Mouse (Mus musculus) liver, embryonic 12.5 days (tissue): Measurements from ENCODE around the gene Mrpl35. TPM values are rescaled to one million over a fixed set of nuclear protein-coding genes. Genes with fewer than 3 reads are reported as not detected.
A peak's percentile ranks its signal among the peaks of the same experiment; 100 is the strongest.
"Not testable (repeated sequence)": the region's sequence is repeated elsewhere in the genome, so short reads cannot be mapped to it uniquely, and the experiment has no call there.

Source experiments
- ATAC-seq: fragments of 200-750 bp; cut with Nextera tagmentation; 2 replicates; pipeline ENCODE4 v1.8.0; 2017; ENCODE audit warnings: moderate number of reproducible peaks, mild to moderate bottlenecking, moderate library complexity
- H3K27ac ChIP-seq: fragments of 300-500 bp; sonication (generic); 2 replicates; pipeline ENCODE4 v1.5.1; 2016; ENCODE audit warnings: mild to moderate bottlenecking
- H3K27me3 ChIP-seq: fragments of 300-500 bp; sonication (generic); replicated peaks from 2 replicates; pipeline ENCODE4 v1.6.1; 2016; ENCODE audit warnings: mild to moderate bottlenecking, moderate library complexity
- H3K36me3 ChIP-seq: fragments of 300-500 bp; sonication (generic); 2 replicates; pipeline ENCODE4 v1.6.1; 2016; ENCODE audit warnings: mild to moderate bottlenecking, moderate library complexity
- H3K4me1 ChIP-seq: fragments of 300-500 bp; sonication (generic); 2 replicates; pipeline ENCODE4 v1.6.1; 2016
- H3K4me2 ChIP-seq: fragments of 300-500 bp; sonication (generic); 2 replicates; pipeline ENCODE4 v1.6.1; 2016; ENCODE audit warnings: mild to moderate bottlenecking, moderate library complexity
- H3K4me3 ChIP-seq: fragments of 300-500 bp; sonication (generic); 2 replicates; pipeline ENCODE4 v1.5.1; 2016; ENCODE audit warnings: mild to moderate bottlenecking, moderate library complexity
- H3K9ac ChIP-seq: fragments of 300-500 bp; sonication (generic); 2 replicates; pipeline ENCODE4 v1.6.1; 2016; ENCODE audit warnings: mild to moderate bottlenecking, moderate library complexity
- H3K9me3 ChIP-seq: fragments of 300-500 bp; sonication (generic); replicated peaks from 2 replicates; pipeline ENCODE4 v1.6.1; 2016; ENCODE audit warnings: mild to moderate bottlenecking, moderate library complexity
- WGBS: fragments of 180-500 bp; shearing (Covaris S2); methylation state at CpG from one replicate; pipeline ENCODE4 v1.1.7; 2016; ENCODE audit not compliant: insufficient replicate concordance; 5-methylcytosine and 5-hydroxymethylcytosine counted together
- polyA plus RNA-seq: library from polyadenylated mRNA; unstranded; fragments of >200 nt; fragmentation: Nextera tagmentation; extraction: Ambion mirVana; gene quantifications from 2 replicates; pipeline ENCODE4 v1.2.1, GENCODE M21; 2016

Mrpl35 gene
- 81.6 and 82.7 TPM in 2 replicates for polyA plus RNA-seq

GRCm38 (mm10) chr6:71826869-71827268 lies at the start of gene Mrpl35:
TSS of gene Mrpl35 (minus strand) at chr6:71826969.
- Histone ChIP-seq H3K27ac (no peak within 1 kb of the TSS), H3K4me2 (no peak within 1 kb of the TSS), H3K9me3 (no peaks in the 10 kb centered on the region), H3K9ac (no peak within 1 kb of the TSS), H3K4me3 (no peak within 1 kb of the TSS), H3K4me1 (peaks cover 29% of the 10 kb centered on the region), H3K36me3 (no peaks in the 10 kb centered on the region), H3K27me3 (peaks cover 4% of the 10 kb centered on the region; the same call in 1 of the 2 replicates)
- no peak for ATAC-seq
- WGBS, result 32% methylated on average over 1 of the region's 1 CpGs

- no peak for ATAC-seq
- 85% methylated on average over 9 of the region's 9 CpGs for WGBS
- H3K36me3 ChIP-seq, result peaks cover 93% of the 10 kb centered on the region
- H3K4me1 ChIP-seq, result no peaks in the 10 kb centered on the region
- no peak overlapping the region for H3K9ac ChIP-seq
- H3K4me3 ChIP-seq, result no peak overlapping the region
- no peaks in the 10 kb centered on the region for H3K9me3 ChIP-seq
- no peaks in the 10 kb centered on the region for H3K27me3 ChIP-seq
- H3K4me2 ChIP-seq, result no peak overlapping the region
- H3K27ac ChIP-seq, result no peak overlapping the region
Observed at GRCm38 (mm10) chr6:71871396-71871795, 44.6 kb upstream of the Mrpl35 start.

DNA sequence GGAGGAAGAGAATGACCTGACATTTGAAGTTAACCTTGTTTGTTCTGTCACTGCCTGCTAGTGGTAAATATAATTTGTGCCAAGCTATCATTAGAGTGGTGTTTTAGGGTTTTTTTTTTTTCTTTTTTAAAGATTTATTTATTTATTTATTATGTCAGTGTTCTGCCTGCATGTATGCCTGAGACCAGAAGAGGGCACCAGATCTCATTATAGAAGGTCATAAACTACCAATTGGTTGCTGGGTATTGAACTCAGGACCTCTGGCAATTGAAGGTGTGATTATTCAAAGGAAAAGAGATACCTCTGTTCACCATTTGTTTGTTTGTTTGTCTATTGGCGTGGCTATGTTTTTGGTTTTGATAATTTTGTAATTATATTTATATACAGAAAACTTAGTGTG lies 42.0 kb upstream of the Mrpl35 start:
- peaks cover 93% of the 10 kb centered on the region for H3K36me3 ChIP-seq
- WGBS, result 77% methylated on average over 1 of the region's 1 CpGs

GRCm38 (mm10) chr6:71867751-71868150 lies 41.0 kb upstream of the Mrpl35 start:
- H3K27me3 ChIP-seq, result no peaks in the 10 kb centered on the region
- no peak overlapping the region for H3K27ac ChIP-seq
- no peak overlapping the region for H3K9ac ChIP-seq
- ATAC-seq, result no peak
- H3K4me1 ChIP-seq, result no peaks in the 10 kb centered on the region
- no peak overlapping the region for H3K4me2 ChIP-seq
- peaks cover 93% of the 10 kb centered on the region for H3K36me3 ChIP-seq
- WGBS, result 89% methylated on average over 2 of the region's 2 CpGs
- H3K9me3 ChIP-seq, result no peaks in the 10 kb centered on the region
- no peak overlapping the region for H3K4me3 ChIP-seq

More for the DNA sequence above, 42.0 kb upstream of the Mrpl35 start:
- Histone ChIP-seq H3K27me3 (no peaks in the 10 kb centered on the region), H3K27ac (no peak overlapping the region), H3K9ac (no peak overlapping the region), H3K4me2 (no peak overlapping the region), H3K9me3 (no peaks in the 10 kb centered on the region), H3K4me1 (no peaks in the 10 kb centered on the region), H3K4me3 (no peak overlapping the region)
- no peak for ATAC-seq

DNA sequence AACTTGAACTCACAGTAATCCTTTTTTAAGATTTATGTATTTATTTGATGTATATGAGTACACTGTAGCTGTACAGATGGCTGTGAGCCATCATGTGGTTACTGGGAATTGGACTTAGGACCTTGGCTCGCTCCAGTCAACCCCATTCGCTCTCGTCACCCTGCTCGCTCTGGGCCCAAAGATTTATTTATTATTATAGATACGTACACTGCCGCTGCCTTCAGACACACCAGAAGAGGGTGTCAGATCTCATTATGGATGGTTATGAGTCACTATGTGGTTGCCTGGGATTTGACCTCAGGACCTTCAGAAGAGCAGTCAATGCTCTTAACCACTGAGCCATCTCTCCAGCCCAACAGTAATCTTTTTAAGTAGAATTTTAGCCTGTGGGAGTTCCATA lies 20.1 kb upstream of the Mrpl35 start:
- not testable (repeated sequence) for H3K27me3 ChIP-seq, H3K4me1 ChIP-seq, H3K4me3 ChIP-seq, ATAC-seq, H3K27ac ChIP-seq, H3K9ac ChIP-seq, H3K9me3 ChIP-seq, H3K4me2 ChIP-seq
- H3K36me3 ChIP-seq, result peaks cover 75% of the 10 kb centered on the region
- WGBS, result 87% methylated on average over 6 of the region's 6 CpGs

DNA sequence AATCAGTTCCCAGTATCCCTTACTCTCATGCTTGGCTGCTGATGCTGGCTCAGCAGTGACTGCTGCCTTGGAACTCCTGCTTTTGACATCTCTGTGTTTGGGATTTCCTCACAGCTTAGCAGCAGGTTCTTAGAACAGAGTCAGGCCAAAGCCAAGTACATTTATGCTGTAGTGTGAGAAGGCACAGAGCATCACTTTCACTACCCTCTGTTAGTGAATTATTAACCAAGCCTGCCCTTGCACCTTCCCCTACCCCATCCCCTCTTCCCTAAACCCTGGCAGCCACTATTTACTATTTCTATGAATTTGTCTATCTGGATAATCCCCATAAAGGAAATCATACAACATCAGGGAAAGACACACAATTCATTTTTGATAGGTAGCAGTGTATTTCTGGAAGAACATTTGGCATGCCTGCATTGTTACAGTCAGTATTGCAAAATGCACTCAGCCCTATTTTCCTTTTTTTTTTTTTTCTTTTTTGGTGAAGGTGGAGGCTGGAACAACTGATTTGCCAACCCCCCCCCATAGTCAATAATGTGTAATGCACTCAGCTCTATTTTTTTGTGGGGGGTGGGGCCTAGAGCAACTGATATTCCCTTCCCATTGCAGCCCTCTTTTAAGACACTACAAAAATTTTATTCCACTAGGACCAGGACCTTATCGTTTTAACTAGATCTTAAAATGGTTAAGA lies 14.0 kb upstream of the Mrpl35 start:
- Histone ChIP-seq H3K4me2 (no peak overlapping the region), H3K4me3 (no peak overlapping the region), H3K27ac (no peak overlapping the region), H3K36me3 (peaks cover 32% of the 10 kb centered on the region), H3K9ac (no peak overlapping the region), H3K4me1 (peaks cover 28% of the 10 kb centered on the region), H3K9me3 (no peaks in the 10 kb centered on the region), H3K27me3 (no peaks in the 10 kb centered on the region)
- WGBS, result 87% methylated on average over 1 of the region's 1 CpGs
- peak; percentile 43; the same call in 1 of the 2 replicates for ATAC-seq

DNA sequence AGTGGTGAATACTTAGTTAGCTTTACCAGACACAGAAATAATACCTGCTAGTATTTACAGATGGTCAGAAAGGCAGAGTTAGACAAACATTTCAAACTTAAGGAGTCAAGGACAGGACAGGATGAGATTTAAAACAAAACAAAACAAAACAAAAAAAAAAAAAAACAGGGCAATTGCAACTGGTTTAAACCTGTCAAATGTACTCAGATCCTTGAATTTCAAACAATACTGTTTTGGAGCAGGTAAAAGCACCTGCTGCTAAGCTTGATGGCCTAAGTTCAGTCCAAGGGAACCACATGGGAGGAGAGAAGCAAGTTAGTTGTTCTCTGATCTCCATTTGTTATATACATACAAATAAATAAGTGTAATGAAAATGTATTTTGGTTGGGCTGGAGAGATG lies 13.0 kb upstream of the Mrpl35 start:
- H3K4me1 ChIP-seq, result peaks cover 28% of the 10 kb centered on the region
- no peak overlapping the region for H3K4me2 ChIP-seq
- H3K27ac ChIP-seq, result no peak overlapping the region
- H3K9me3 ChIP-seq, result no peaks in the 10 kb centered on the region
- H3K27me3 ChIP-seq, result no peaks in the 10 kb centered on the region
- no peak overlapping the region for H3K4me3 ChIP-seq
- peaks cover 32% of the 10 kb centered on the region for H3K36me3 ChIP-seq
- no peak overlapping the region for H3K9ac ChIP-seq
- ATAC-seq, result no peak

DNA sequence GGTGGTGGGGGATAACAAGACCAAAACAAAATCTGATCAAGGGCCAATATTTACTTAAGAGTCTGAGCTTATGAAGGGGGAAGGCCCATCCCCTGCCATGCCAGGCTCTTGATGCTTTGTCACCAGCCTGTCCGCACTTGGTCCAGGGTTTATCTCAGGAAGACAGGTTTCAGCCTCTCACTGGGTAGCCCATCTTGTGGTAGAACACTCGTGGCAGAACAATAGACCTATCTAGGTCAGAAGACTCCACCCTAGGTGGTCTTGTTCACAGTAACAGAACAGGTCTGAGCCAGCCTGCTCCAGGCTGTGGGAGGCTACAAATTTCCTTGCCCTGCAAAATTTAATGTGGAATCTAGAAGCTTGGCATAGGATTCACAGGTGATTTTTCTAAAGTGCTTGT lies 10.0 kb upstream of the Mrpl35 start:
- H3K36me3 ChIP-seq, result peaks cover 35% of the 10 kb centered on the region
- no peak overlapping the region for H3K4me3 ChIP-seq
- ATAC-seq, result peak; percentile 25; the same call in 1 of the 2 replicates
- H3K27me3 ChIP-seq, result no peaks in the 10 kb centered on the region
- no peak overlapping the region for H3K4me2 ChIP-seq
- H3K9me3 ChIP-seq, result no peaks in the 10 kb centered on the region
- WGBS, result 37% methylated on average over 2 of the region's 2 CpGs
- peaks cover 45% of the 10 kb centered on the region for H3K4me1 ChIP-seq
- no peak overlapping the region for H3K9ac ChIP-seq
- no peak overlapping the region for H3K27ac ChIP-seq

GRCm38 (mm10) chr6:71831581-71831960 lies 4.8 kb upstream of the Mrpl35 start:
- WGBS, result under 1% methylated on average over 21 of the region's 21 CpGs
- peak; percentile 97 for ATAC-seq
- peak overlapping the region; percentile 88 for H3K4me3 ChIP-seq
- peak overlapping the region; percentile 80 for H3K4me2 ChIP-seq
- H3K4me1 ChIP-seq, result peaks cover 34% of the 10 kb centered on the region
- H3K36me3 ChIP-seq, result peaks cover 31% of the 10 kb centered on the region
- peak overlapping the region; percentile 97 for H3K27ac ChIP-seq
- peaks cover 4% of the 10 kb centered on the region; the same call in 1 of the 2 replicates for H3K27me3 ChIP-seq
- H3K9me3 ChIP-seq, result no peaks in the 10 kb centered on the region
- peak overlapping the region; percentile 91 for H3K9ac ChIP-seq

DNA sequence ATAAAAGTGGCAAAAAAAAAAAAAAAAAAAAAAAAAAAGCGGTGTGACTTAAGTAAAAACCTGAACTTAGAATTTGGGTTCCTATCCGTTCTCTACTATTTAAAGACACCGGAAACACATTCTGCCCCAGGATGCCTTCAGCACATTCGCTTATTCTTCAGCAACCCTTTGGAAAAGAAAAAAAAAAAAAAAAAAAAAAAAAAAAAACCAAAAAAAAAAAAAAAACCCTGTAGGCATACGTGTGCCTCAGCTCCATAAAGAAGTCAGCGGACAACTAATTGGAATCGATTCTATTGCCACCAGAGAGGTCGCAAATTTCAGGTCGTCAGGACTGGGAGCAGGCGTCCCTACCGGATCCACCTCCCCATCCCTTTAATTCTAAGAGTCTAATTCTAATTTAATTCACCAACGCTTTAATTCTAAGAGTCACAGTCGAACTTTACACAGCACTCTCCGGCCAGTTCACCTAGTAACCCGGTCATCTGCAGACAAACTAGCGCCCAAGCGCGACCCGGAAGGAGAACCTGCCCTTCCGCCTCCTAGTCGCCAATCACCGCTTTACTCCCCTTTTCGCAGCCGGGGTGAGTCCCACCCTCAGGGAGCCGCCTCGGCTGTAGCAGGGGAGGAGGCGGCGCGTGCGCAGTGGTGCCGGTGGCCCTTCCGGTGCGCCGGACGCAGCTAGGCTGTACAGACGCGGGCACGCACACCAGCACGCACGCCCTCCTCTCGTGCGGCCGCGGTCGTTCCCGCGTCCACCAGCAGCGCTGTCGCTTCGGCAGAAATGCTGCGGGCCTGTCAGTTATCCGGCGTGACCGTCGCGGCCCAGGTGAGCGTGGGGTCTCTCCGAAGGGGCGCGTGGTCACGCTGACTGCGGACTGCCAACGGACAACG lies 4.2 kb upstream of the Mrpl35 start, which contains the start of gene Immt:
Gene Immt (plus strand): TSS at position 642 of the 891 bp plus-strand sequence.
- H3K4me1 ChIP-seq, result peaks cover 27% of the 10 kb centered on the region
- WGBS, result under 1% methylated on average over 64 of the region's 64 CpGs
- peak within 1 kb of the TSS; percentile 97 for H3K27ac ChIP-seq
- H3K4me2 ChIP-seq, result peak within 1 kb of the TSS; percentile 80
- H3K27me3 ChIP-seq, result peaks cover 4% of the 10 kb centered on the region; the same call in 1 of the 2 replicates
- peak; percentile 98 for ATAC-seq
- H3K9me3 ChIP-seq, result no peaks in the 10 kb centered on the region
- H3K4me3 ChIP-seq, result peak within 1 kb of the TSS; percentile 88
- H3K36me3 ChIP-seq, result peaks cover 24% of the 10 kb centered on the region
- peak within 1 kb of the TSS; percentile 91 for H3K9ac ChIP-seq

- H3K4me3 ChIP-seq, result peak overlapping the region; percentile 88
- no peak overlapping the region for H3K9ac ChIP-seq
- H3K27ac ChIP-seq, result no peak overlapping the region
- no peaks in the 10 kb centered on the region for H3K9me3 ChIP-seq
- 72% methylated on average over 9 of the region's 9 CpGs for WGBS
- ATAC-seq, result no peak
- peaks cover 26% of the 10 kb centered on the region for H3K4me1 ChIP-seq
- peaks cover 13% of the 10 kb centered on the region for H3K36me3 ChIP-seq
- peak overlapping the region; percentile 80 for H3K4me2 ChIP-seq
- peaks cover 4% of the 10 kb centered on the region; the same call in 1 of the 2 replicates for H3K27me3 ChIP-seq
Observed at GRCm38 (mm10) chr6:71829768-71830167, 3.0 kb upstream of the Mrpl35 start.

DNA sequence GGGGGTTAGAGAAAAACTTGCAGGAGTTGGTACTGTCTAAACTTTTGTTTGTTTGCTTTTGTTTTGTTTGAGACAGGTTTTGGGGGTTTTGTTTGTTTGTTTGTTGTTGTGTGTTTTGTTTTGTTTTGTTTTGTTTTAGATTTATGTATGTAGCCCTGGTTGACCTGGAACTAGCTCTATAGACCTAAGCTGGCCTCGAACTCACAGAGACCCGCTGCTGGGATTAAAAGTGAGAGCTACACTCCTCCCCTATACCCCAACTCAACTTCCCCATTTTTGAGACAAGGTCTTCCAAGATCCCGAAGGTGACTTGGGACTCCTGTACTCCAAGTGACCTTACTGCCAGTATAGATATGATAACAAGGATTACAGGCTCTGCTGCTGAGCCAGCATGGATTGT lies 2.8 kb downstream of the Mrpl35 start:
- ATAC-seq, result no peak
- 9% methylated on average over 3 of the region's 3 CpGs for WGBS
- H3K27me3 ChIP-seq, result peaks cover 4% of the 10 kb centered on the region; the same call in 1 of the 2 replicates
- H3K36me3 ChIP-seq, result peaks cover 2% of the 10 kb centered on the region; the same call in 1 of the 2 replicates
- peak overlapping the region; percentile 67; the same call in 1 of the 2 replicates for H3K9ac ChIP-seq
- H3K9me3 ChIP-seq, result no peaks in the 10 kb centered on the region
- peak overlapping the region; percentile 70 for H3K4me3 ChIP-seq
- peaks cover 42% of the 10 kb centered on the region for H3K4me1 ChIP-seq
- H3K4me2 ChIP-seq, result peak overlapping the region; percentile 79
- peak overlapping the region; percentile 77; the same call in 1 of the 2 replicates for H3K27ac ChIP-seq
